Mouse (Mus musculus) layer of hippocampus, postnatal 10 days (tissue): ENCODE results near the gene Yy1. TPM values are rescaled to one million over a fixed set of nuclear protein-coding genes. Genes with fewer than 3 reads are reported as not detected.

Experiments used
- DNase-seq, 2 experiments: peaks; one replicate each; pipeline ENCODE4 v3.0.0; 2021; ENCODE audit warnings: low spot score in 2 of 2
- microRNA-seq, 2 experiments: library from miRNA; unstranded; fragments of <30 nt; microRNA quantifications; one replicate each; pipeline ENCODE4 v1.2.0; 2021
- total RNA-seq, 2 experiments: library from RNA; stranded (reverse); gene quantifications; 2 replicates each; pipeline ENCODE4 v1.2.3; 2021

The Yy1 gene
- total RNA-seq, 2 experiments from 2014 or later: 53.5 to 54.5 TPM

DNA sequence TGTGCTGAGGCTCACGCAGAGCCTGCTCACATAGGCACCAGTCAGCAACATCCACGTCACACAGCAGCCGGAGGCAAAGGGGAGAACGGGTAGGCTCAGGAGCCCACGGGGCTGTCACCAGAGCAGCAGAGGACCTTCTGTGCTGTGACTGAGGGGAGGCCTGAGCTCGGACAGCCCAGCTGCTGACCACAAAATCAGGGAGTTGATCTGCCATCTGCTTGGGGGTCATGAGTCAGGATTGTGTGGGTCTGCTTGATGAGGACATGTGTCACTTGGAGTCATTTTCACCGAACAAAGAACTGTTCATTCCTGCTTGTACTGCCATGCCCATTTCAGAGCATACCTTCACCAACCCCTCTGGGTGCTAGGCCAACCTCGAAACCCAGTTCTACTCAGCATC, 63.4 kb downstream of the Yy1 start:
- DNase-seq: no peak

DNA sequence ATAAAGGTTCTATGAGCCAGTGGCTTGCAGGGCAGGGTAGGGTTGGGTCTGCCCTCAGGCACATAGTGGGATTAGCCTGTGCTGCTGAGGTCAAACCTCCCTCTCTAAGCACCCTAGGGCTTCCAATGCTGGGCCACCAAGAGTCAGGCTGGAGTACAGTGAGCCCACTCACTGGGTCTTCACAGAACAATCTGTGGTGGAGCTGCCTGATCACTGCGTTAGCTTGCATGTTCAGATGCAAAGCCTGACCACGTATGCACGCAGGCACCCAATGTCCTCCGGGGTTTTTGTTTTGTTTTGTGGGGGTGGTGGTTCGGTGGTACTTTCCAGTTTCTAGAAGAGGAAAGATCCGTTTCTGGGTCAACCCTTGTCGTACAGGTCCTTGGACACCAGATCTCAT, 64.3 kb downstream of the Yy1 start:
- DNase-seq: no peak

DNA sequence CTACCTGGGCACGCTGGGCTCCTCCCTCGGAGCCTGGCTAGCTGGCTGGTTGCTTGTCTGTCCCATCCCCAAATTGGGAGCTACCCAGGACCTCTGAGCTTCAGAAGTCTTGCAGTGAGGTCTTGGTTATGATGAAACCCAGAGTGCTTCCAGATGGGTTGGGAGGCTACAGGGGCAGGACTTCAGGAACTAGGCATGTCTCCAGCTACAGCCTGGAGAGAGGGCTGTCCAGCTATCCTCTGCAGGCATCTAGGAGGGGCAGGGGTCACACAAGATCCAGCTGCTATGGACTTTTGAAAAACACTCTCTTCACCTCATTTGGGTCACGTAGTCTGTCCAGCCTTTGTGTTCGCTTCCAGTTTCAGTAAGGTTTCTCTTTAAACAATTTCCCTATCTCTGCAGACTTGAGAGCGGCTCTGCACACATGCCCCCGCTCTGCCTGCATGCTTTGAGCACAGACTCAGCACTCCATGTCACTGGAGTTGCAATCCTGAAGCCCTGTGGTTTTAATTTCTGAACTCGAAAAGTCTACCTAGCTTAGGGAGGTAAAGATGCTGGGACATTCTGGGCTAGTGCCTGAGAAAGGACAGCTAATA, 64.9 kb downstream of the Yy1 start:
- no peak for DNase-seq

- DNase-seq: no peak
Observed at GRCm38 (mm10) chr12:108858486-108858885, 65.7 kb downstream of the Yy1 start.

GRCm38 (mm10) chr12:108865007-108865494, 72.3 kb downstream of the Yy1 start:
- no peak for DNase-seq

- no peak for DNase-seq
Observed at GRCm38 (mm10) chr12:108869575-108869974, 76.8 kb downstream of the Yy1 start.

Small RNA genes within 50 kb of the gene (microRNA-seq; reads per million reads assigned to microRNA genes)
- gene Mir345: 91.3 to 210 reads per million in 2 experiments

Other genes starting within 250 kb of the Yy1 start
- 100 to 1,000 TPM; 312 to 327 TPM for gene Evl, start 238.3 kb upstream of the Yy1 start, total RNA-seq
- gene Degs2, start 90.7 kb upstream of the Yy1 start, total RNA-seq: under 1 TPM; 0.38 to 0.85 TPM
- gene Slc25a29, start 42.9 kb downstream of the Yy1 start, total RNA-seq: 10 to 100 TPM; 15.3 to 16.4 TPM
- 1 to 10 TPM; 8.7 to 8.8 TPM for gene Slc25a47, start 43.1 kb downstream of the Yy1 start, total RNA-seq
- 1 to 10 TPM; 7.1 to 9.0 TPM for gene Wdr25, start 100.7 kb downstream of the Yy1 start, total RNA-seq
- 10 to 100 TPM; 82.9 to 91.9 TPM for gene Wars, start 101.2 kb downstream of the Yy1 start, total RNA-seq